Mouse (Mus musculus): ENCODE results near the gene Nt5c2. TPM values are rescaled to one million over a fixed set of nuclear protein-coding genes. Genes with fewer than 3 reads are reported as not detected.

The Nt5c2 gene
- polyA plus RNA-seq, 1 experiment from 2014 or later, result 90.4 TPM

- Histone ChIP-seq H3K9ac (replicated peaks; ENCODE audit: low read length) (no peak overlapping the region), H3K4me2 (ENCODE audit: low read depth, low read length) (no peak overlapping the region), H3K9me3 (replicated peaks; ENCODE audit: control insufficient read depth, low read length) (no peaks in the 10 kb centered on the region), H3K36me3 (replicated peaks; ENCODE audit: control insufficient read depth, insufficient read depth, low read depth, low read length) (no peaks in the 10 kb centered on the region; the same call in 1 of the 2 replicates), H3K27me3 (ENCODE audit: control insufficient read depth, insufficient read depth, low read length) (no peaks in the 10 kb centered on the region), H3K4me3 (ENCODE audit: low read depth, low read length) (no peak overlapping the region), H3K4me1 (ENCODE audit: control insufficient read depth, insufficient read depth, low read length) (no peaks in the 10 kb centered on the region), H3K27ac (replicated peaks; ENCODE audit: low read depth, low read length) (no peak overlapping the region)
- DNase-seq (ENCODE audit: low spot score) (no peak), ATAC-seq (replicated peaks; ENCODE audit: insufficient number of reproducible peaks, low FRiP score, low TSS enrichment, low read depth) (no peak)
- 82% methylated on average over 3 of the region's 3 CpGs for WGBS
Observed at GRCm38 (mm10) chr19:46953536-46953935, 61.4 kb downstream of the Nt5c2 start.

- ATAC-seq (replicated peaks; ENCODE audit: insufficient number of reproducible peaks, low FRiP score, low TSS enrichment, low read depth), result no peak
- H3K9me3 ChIP-seq (replicated peaks; ENCODE audit: control insufficient read depth, low read length), result no peaks in the 10 kb centered on the region
- H3K4me1 ChIP-seq (ENCODE audit: control insufficient read depth, insufficient read depth, low read length), result no peaks in the 10 kb centered on the region
- H3K27me3 ChIP-seq (ENCODE audit: control insufficient read depth, insufficient read depth, low read length), result no peaks in the 10 kb centered on the region
- H3K4me2 ChIP-seq (ENCODE audit: low read depth, low read length), result no peak overlapping the region
- H3K36me3 ChIP-seq (replicated peaks; ENCODE audit: control insufficient read depth, insufficient read depth, low read depth, low read length), result no peaks in the 10 kb centered on the region; the same call in 1 of the 2 replicates
- H3K4me3 ChIP-seq (ENCODE audit: low read depth, low read length), result no peak overlapping the region
- H3K9ac ChIP-seq (replicated peaks; ENCODE audit: low read length), result no peak overlapping the region
- no peak for DNase-seq (ENCODE audit: low spot score)
- H3K27ac ChIP-seq (replicated peaks; ENCODE audit: low read depth, low read length), result no peak overlapping the region
- WGBS, result 65% methylated on average over 5 of the region's 5 CpGs
Observed at GRCm38 (mm10) chr19:46952986-46953385, 62.0 kb downstream of the Nt5c2 start.

GRCm38 (mm10) chr19:46944341-46944740 is 70.6 kb downstream of the Nt5c2 start:
- DNase-seq (ENCODE audit: low spot score) (no peak), ATAC-seq (replicated peaks; ENCODE audit: insufficient number of reproducible peaks, low FRiP score, low TSS enrichment, low read depth) (no peak)
- no peaks in the 10 kb centered on the region for H3K9me3 ChIP-seq (replicated peaks; ENCODE audit: control insufficient read depth, low read length)
- H3K4me1 ChIP-seq (ENCODE audit: control insufficient read depth, insufficient read depth, low read length), result no peaks in the 10 kb centered on the region
- no peak overlapping the region for H3K4me3 ChIP-seq (ENCODE audit: low read depth, low read length)
- H3K9ac ChIP-seq (replicated peaks; ENCODE audit: low read length), result no peak overlapping the region
- 93% methylated on average over 6 of the region's 6 CpGs for WGBS
- H3K27me3 ChIP-seq (ENCODE audit: control insufficient read depth, insufficient read depth, low read length), result no peaks in the 10 kb centered on the region
- H3K27ac ChIP-seq (replicated peaks; ENCODE audit: low read depth, low read length), result no peak overlapping the region
- no peak overlapping the region for H3K4me2 ChIP-seq (ENCODE audit: low read depth, low read length)
- H3K36me3 ChIP-seq (replicated peaks; ENCODE audit: control insufficient read depth, insufficient read depth, low read depth, low read length), result no peaks in the 10 kb centered on the region; the same call in 1 of the 2 replicates

GRCm38 (mm10) chr19:46937173-46937572 is 77.8 kb downstream of the Nt5c2 start:
- Histone ChIP-seq H3K9me3 (replicated peaks; ENCODE audit: control insufficient read depth, low read length) (no peaks in the 10 kb centered on the region), H3K27ac (replicated peaks; ENCODE audit: low read depth, low read length) (no peak overlapping the region), H3K36me3 (replicated peaks; ENCODE audit: control insufficient read depth, insufficient read depth, low read depth, low read length) (no peaks in the 10 kb centered on the region), H3K9ac (replicated peaks; ENCODE audit: low read length) (no peak overlapping the region), H3K4me1 (ENCODE audit: control insufficient read depth, insufficient read depth, low read length) (no peaks in the 10 kb centered on the region), H3K27me3 (ENCODE audit: control insufficient read depth, insufficient read depth, low read length) (no peaks in the 10 kb centered on the region), H3K4me2 (ENCODE audit: low read depth, low read length) (no peak overlapping the region), H3K4me3 (ENCODE audit: low read depth, low read length) (no peak overlapping the region)
- 37% methylated on average over 6 of the region's 6 CpGs for WGBS
- ATAC-seq (replicated peaks; ENCODE audit: insufficient number of reproducible peaks, low FRiP score, low TSS enrichment, low read depth), result no peak
- DNase-seq (ENCODE audit: low spot score), result peak; percentile 4

GRCm38 (mm10) chr19:46934025-46934424 is 80.9 kb downstream of the Nt5c2 start:
- Histone ChIP-seq H3K27me3 (ENCODE audit: control insufficient read depth, insufficient read depth, low read length) (no peaks in the 10 kb centered on the region), H3K4me1 (ENCODE audit: control insufficient read depth, insufficient read depth, low read length) (no peaks in the 10 kb centered on the region), H3K36me3 (replicated peaks; ENCODE audit: control insufficient read depth, insufficient read depth, low read depth, low read length) (no peaks in the 10 kb centered on the region), H3K4me2 (ENCODE audit: low read depth, low read length) (no peak overlapping the region), H3K9ac (replicated peaks; ENCODE audit: low read length) (no peak overlapping the region), H3K9me3 (replicated peaks; ENCODE audit: control insufficient read depth, low read length) (no peaks in the 10 kb centered on the region), H3K4me3 (ENCODE audit: low read depth, low read length) (no peak overlapping the region), H3K27ac (replicated peaks; ENCODE audit: low read depth, low read length) (no peak overlapping the region)
- no peak for ATAC-seq (replicated peaks; ENCODE audit: insufficient number of reproducible peaks, low FRiP score, low TSS enrichment, low read depth)
- no peak for DNase-seq (ENCODE audit: low spot score)
- WGBS, result 89% methylated on average over 4 of the region's 4 CpGs

GRCm38 (mm10) chr19:46932608-46933007 is 82.3 kb downstream of the Nt5c2 start:
- ATAC-seq (replicated peaks; ENCODE audit: insufficient number of reproducible peaks, low FRiP score, low TSS enrichment, low read depth), result no peak
- no peak overlapping the region for H3K9ac ChIP-seq (replicated peaks; ENCODE audit: low read length)
- no peaks in the 10 kb centered on the region for H3K27me3 ChIP-seq (ENCODE audit: control insufficient read depth, insufficient read depth, low read length)
- H3K4me1 ChIP-seq (ENCODE audit: control insufficient read depth, insufficient read depth, low read length), result no peaks in the 10 kb centered on the region
- H3K9me3 ChIP-seq (replicated peaks; ENCODE audit: control insufficient read depth, low read length), result no peaks in the 10 kb centered on the region
- H3K27ac ChIP-seq (replicated peaks; ENCODE audit: low read depth, low read length), result no peak overlapping the region
- no peak for DNase-seq (ENCODE audit: low spot score)
- no peak overlapping the region for H3K4me2 ChIP-seq (ENCODE audit: low read depth, low read length)
- no peak overlapping the region for H3K4me3 ChIP-seq (ENCODE audit: low read depth, low read length)
- no peaks in the 10 kb centered on the region for H3K36me3 ChIP-seq (replicated peaks; ENCODE audit: control insufficient read depth, insufficient read depth, low read depth, low read length)
- WGBS, result 81% methylated on average over 5 of the region's 5 CpGs

- Histone ChIP-seq H3K27me3 (ENCODE audit: control insufficient read depth, insufficient read depth, low read length) (no peaks in the 10 kb centered on the region), H3K4me2 (ENCODE audit: low read depth, low read length) (no peak overlapping the region), H3K36me3 (replicated peaks; ENCODE audit: control insufficient read depth, insufficient read depth, low read depth, low read length) (no peaks in the 10 kb centered on the region), H3K27ac (replicated peaks; ENCODE audit: low read depth, low read length) (no peak overlapping the region), H3K4me1 (ENCODE audit: control insufficient read depth, insufficient read depth, low read length) (no peaks in the 10 kb centered on the region), H3K9me3 (replicated peaks; ENCODE audit: control insufficient read depth, low read length) (no peaks in the 10 kb centered on the region), H3K4me3 (ENCODE audit: low read depth, low read length) (no peak overlapping the region), H3K9ac (replicated peaks; ENCODE audit: low read length) (no peak overlapping the region)
- WGBS, result 58% methylated on average over 5 of the region's 5 CpGs
- DNase-seq (ENCODE audit: low spot score) (no peak), ATAC-seq (replicated peaks; ENCODE audit: insufficient number of reproducible peaks, low FRiP score, low TSS enrichment, low read depth) (no peak)
Observed at GRCm38 (mm10) chr19:46930026-46930425, 84.9 kb downstream of the Nt5c2 start.

GRCm38 (mm10) chr19:46929044-46929587 is 85.8 kb downstream of the Nt5c2 start:
- Histone ChIP-seq H3K4me1 (ENCODE audit: control insufficient read depth, insufficient read depth, low read length) (no peaks in the 10 kb centered on the region), H3K27me3 (ENCODE audit: control insufficient read depth, insufficient read depth, low read length) (no peaks in the 10 kb centered on the region), H3K9me3 (replicated peaks; ENCODE audit: control insufficient read depth, low read length) (no peaks in the 10 kb centered on the region), H3K27ac (replicated peaks; ENCODE audit: low read depth, low read length) (no peak overlapping the region), H3K36me3 (replicated peaks; ENCODE audit: control insufficient read depth, insufficient read depth, low read depth, low read length) (no peaks in the 10 kb centered on the region), H3K4me2 (ENCODE audit: low read depth, low read length) (no peak overlapping the region), H3K9ac (replicated peaks; ENCODE audit: low read length) (no peak overlapping the region), H3K4me3 (ENCODE audit: low read depth, low read length) (no peak overlapping the region)
- DNase-seq (ENCODE audit: low spot score), result peak; percentile 38
- no peak for ATAC-seq (replicated peaks; ENCODE audit: insufficient number of reproducible peaks, low FRiP score, low TSS enrichment, low read depth)
- 61% methylated on average over 6 of the region's 6 CpGs for WGBS

Data from embryonic facial prominence, embryonic 11.5 days (tissue).